Mouse (Mus musculus) MEL-GATA-1-ER (cell line): Measurements from ENCODE around the gene Olfr951.

Source experiments
- DNase-seq: peaks from one replicate; pipeline ENCODE4 v3.0.0-alpha.2; 2012; ENCODE audit warnings: low read depth; ENCODE audit errors: extremely low read depth

Olfr951 gene

GRCm38 (mm10) chr9:39387110-39387509 is at the start of gene Olfr951:
Gene Olfr951 (plus strand): TSS chr9:39387410.
- no peak for DNase-seq

- DNase-seq, result no peak
Observed at GRCm38 (mm10) chr9:39427048-39427447, 39.8 kb downstream of the Olfr951 start, which contains the start of gene Olfr952. Gene Olfr952 (minus strand): TSS chr9:39427148.
